Mouse (Mus musculus) lung, embryonic 14.5 days (tissue): ENCODE results near the gene Atp6v0a1. TPM values are rescaled to one million over a fixed set of nuclear protein-coding genes. Genes with fewer than 3 reads are reported as not detected.

ENCODE experiments used
- ATAC-seq: fragments of 200-750 bp; cut with Nextera tagmentation; 2 replicates; pipeline ENCODE4 v1.8.0; 2017; ENCODE audit warnings: mild to moderate bottlenecking, moderate TSS enrichment, moderate library complexity; ENCODE audit not compliant: insufficient read depth
- DNase-seq: peaks from one replicate; pipeline ENCODE4 v3.0.0-alpha.2; 2015
- H3K27ac ChIP-seq: fragments of 300-500 bp; sonication (generic); 2 replicates; pipeline ENCODE4 v1.5.1; 2014; ENCODE audit warnings: low read depth, mild to moderate bottlenecking, moderate library complexity
- H3K27me3 ChIP-seq: fragments of 300-500 bp; sonication (generic); 2 replicates; pipeline ENCODE4 v1.6.1; 2014; ENCODE audit warnings: low read length, control low read depth; ENCODE audit not compliant: insufficient read depth
- H3K36me3 ChIP-seq: fragments of 300-500 bp; sonication (generic); 2 replicates; pipeline ENCODE4 v1.6.1; 2014; ENCODE audit warnings: control low read depth; ENCODE audit not compliant: insufficient read depth
- H3K4me1 ChIP-seq: fragments of 300-500 bp; sonication (generic); 2 replicates; pipeline ENCODE4 v1.6.1; 2014; ENCODE audit warnings: antibody characterized with exemption, control low read depth; ENCODE audit not compliant: insufficient read depth
- H3K4me2 ChIP-seq: fragments of 300-500 bp; sonication (generic); 2 replicates; pipeline ENCODE4 v1.6.1; 2014; ENCODE audit warnings: mild to moderate bottlenecking
- H3K4me3 ChIP-seq: fragments of 300-500 bp; sonication (generic); 2 replicates; pipeline ENCODE4 v1.5.1; 2014; ENCODE audit warnings: low read depth, low read length
- H3K9ac ChIP-seq: fragments of 300-500 bp; sonication (generic); 2 replicates; pipeline ENCODE4 v1.6.1; 2014
- H3K9me3 ChIP-seq: fragments of 300-500 bp; sonication (generic); 2 replicates; pipeline ENCODE4 v1.6.1; 2016; ENCODE audit warnings: low read depth, low read length, control low read depth
- CTCF ChIP-seq: IDR thresholded peaks from 2 replicates; pipeline ENCODE4 v1.5.1; 2016; ENCODE audit warnings: antibody characterized with exemption, low read depth
- WGBS: fragments of 180-500 bp; shearing (Covaris S2); extraction: QIAGEN DNeasy Blood & Tissue Kit; methylation state at CpG from one replicate; pipeline ENCODE4 v1.1.7; 2014; 5-methylcytosine and 5-hydroxymethylcytosine counted together
- polyA plus RNA-seq: library from polyadenylated mRNA; unstranded; fragments of >200 nt; fragmentation: Nextera tagmentation; extraction: Ambion mirVana; gene quantifications from 2 replicates; pipeline ENCODE4 v1.2.1, GENCODE M21; 2014

The Atp6v0a1 gene
- polyA plus RNA-seq, 1 experiment from 2014 or later: 38.0 TPM

- no peak for TF ChIP-seq CTCF
- H3K27ac ChIP-seq: no peak overlapping the region
- H3K27me3 ChIP-seq: no peaks in the 10 kb centered on the region
- peaks cover 80% of the 10 kb centered on the region for H3K36me3 ChIP-seq
- no peak overlapping the region for H3K4me3 ChIP-seq
- H3K9ac ChIP-seq: no peak overlapping the region
- WGBS: 79% methylated on average over 4 of the region's 4 CpGs
- H3K4me2 ChIP-seq: no peak overlapping the region
- no peaks in the 10 kb centered on the region for H3K4me1 ChIP-seq
- DNase-seq (no peak), ATAC-seq (no peak)
- H3K9me3 ChIP-seq: no peaks in the 10 kb centered on the region
Measured at GRCm38 (mm10) chr11:101035328-101035695, 26.1 kb downstream of the Atp6v0a1 start.

- no peak overlapping the region for H3K27ac ChIP-seq
- no peak overlapping the region for H3K4me2 ChIP-seq
- no peaks in the 10 kb centered on the region for H3K27me3 ChIP-seq
- no peak for DNase-seq
- peaks cover 87% of the 10 kb centered on the region for H3K36me3 ChIP-seq
- TF ChIP-seq CTCF: no peak
- no peaks in the 10 kb centered on the region for H3K9me3 ChIP-seq
- H3K4me1 ChIP-seq: no peaks in the 10 kb centered on the region
- 84% methylated on average over 10 of the region's 10 CpGs for WGBS
- ATAC-seq: no peak
- H3K9ac ChIP-seq: no peak overlapping the region
- no peak overlapping the region for H3K4me3 ChIP-seq
Measured at GRCm38 (mm10) chr11:101037795-101038194, 28.5 kb downstream of the Atp6v0a1 start.

- WGBS: 90% methylated on average over 4 of the region's 4 CpGs
- Histone ChIP-seq H3K4me1 (no peaks in the 10 kb centered on the region), H3K4me2 (no peak overlapping the region), H3K9me3 (no peaks in the 10 kb centered on the region), H3K4me3 (no peak overlapping the region), H3K36me3 (peaks cover 96% of the 10 kb centered on the region), H3K9ac (no peak overlapping the region), H3K27me3 (no peaks in the 10 kb centered on the region), H3K27ac (no peak overlapping the region)
- no peak for ATAC-seq
- TF ChIP-seq CTCF: no peak
- no peak for DNase-seq
Measured at GRCm38 (mm10) chr11:101045826-101046225, 36.6 kb downstream of the Atp6v0a1 start.

GRCm38 (mm10) chr11:101046440-101046839 is 37.2 kb downstream of the Atp6v0a1 start:
- TF ChIP-seq CTCF: no peak
- no peaks in the 10 kb centered on the region for H3K4me1 ChIP-seq
- 56% methylated on average over 9 of the region's 9 CpGs for WGBS
- no peaks in the 10 kb centered on the region for H3K27me3 ChIP-seq
- ATAC-seq: no peak
- no peak overlapping the region for H3K27ac ChIP-seq
- H3K4me2 ChIP-seq: no peak overlapping the region
- H3K9ac ChIP-seq: no peak overlapping the region
- H3K36me3 ChIP-seq: peaks cover 94% of the 10 kb centered on the region
- H3K9me3 ChIP-seq: no peaks in the 10 kb centered on the region
- no peak for DNase-seq
- H3K4me3 ChIP-seq: no peak overlapping the region

- no peaks in the 10 kb centered on the region for H3K9me3 ChIP-seq
- H3K36me3 ChIP-seq: peaks cover 91% of the 10 kb centered on the region
- no peak overlapping the region for H3K27ac ChIP-seq
- WGBS: 87% methylated on average over 3 of the region's 3 CpGs
- no peak for TF ChIP-seq CTCF
- no peak overlapping the region for H3K9ac ChIP-seq
- no peaks in the 10 kb centered on the region for H3K27me3 ChIP-seq
- no peak overlapping the region for H3K4me3 ChIP-seq
- H3K4me1 ChIP-seq: no peaks in the 10 kb centered on the region
- no peak overlapping the region for H3K4me2 ChIP-seq
- no peak for ATAC-seq
- no peak for DNase-seq
Measured at GRCm38 (mm10) chr11:101047502-101047901, 38.2 kb downstream of the Atp6v0a1 start.

- Histone ChIP-seq H3K9ac (no peak overlapping the region), H3K4me1 (no peaks in the 10 kb centered on the region), H3K27me3 (no peaks in the 10 kb centered on the region), H3K36me3 (peaks cover 81% of the 10 kb centered on the region), H3K9me3 (no peaks in the 10 kb centered on the region), H3K27ac (no peak overlapping the region), H3K4me2 (no peak overlapping the region), H3K4me3 (no peak overlapping the region)
- 85% methylated on average over 9 of the region's 9 CpGs for WGBS
- no peak for ATAC-seq
- no peak for TF ChIP-seq CTCF
- DNase-seq: no peak
Measured at GRCm38 (mm10) chr11:101050359-101050758, 41.1 kb downstream of the Atp6v0a1 start.

GRCm38 (mm10) chr11:101051051-101051493 is 41.8 kb downstream of the Atp6v0a1 start:
- no peak for TF ChIP-seq CTCF
- Histone ChIP-seq H3K4me3 (no peak overlapping the region), H3K4me1 (peaks cover 4% of the 10 kb centered on the region), H3K36me3 (peaks cover 81% of the 10 kb centered on the region), H3K4me2 (no peak overlapping the region), H3K9me3 (no peaks in the 10 kb centered on the region), H3K9ac (no peak overlapping the region), H3K27me3 (no peaks in the 10 kb centered on the region), H3K27ac (no peak overlapping the region)
- no peak for ATAC-seq
- WGBS: 81% methylated on average over 6 of the region's 6 CpGs
- no peak for DNase-seq

GRCm38 (mm10) chr11:101051617-101052016 is 42.4 kb downstream of the Atp6v0a1 start:
- no peak overlapping the region for H3K27ac ChIP-seq
- no peak for DNase-seq
- no peak for ATAC-seq
- H3K4me3 ChIP-seq: no peak overlapping the region
- no peak overlapping the region for H3K4me2 ChIP-seq
- WGBS: 70% methylated on average over 8 of the region's 8 CpGs
- no peaks in the 10 kb centered on the region for H3K9me3 ChIP-seq
- H3K9ac ChIP-seq: no peak overlapping the region
- no peaks in the 10 kb centered on the region for H3K27me3 ChIP-seq
- TF ChIP-seq CTCF: no peak
- H3K36me3 ChIP-seq: peaks cover 78% of the 10 kb centered on the region
- H3K4me1 ChIP-seq: peaks cover 10% of the 10 kb centered on the region
